Mouse (Mus musculus) liver, adult 2 months (tissue): ENCODE results near the gene Zfp82.

Experiments
- CTCF ChIP-seq: fragments of 200-500 bp; IDR thresholded peaks from 2 replicates; pipeline ENCODE4 v1.5.1; 2011; ENCODE audit warnings: low read depth, low read length, control low read depth
- POLR2A ChIP-seq: fragments of 200-500 bp; IDR thresholded peaks from 2 replicates; pipeline ENCODE4 v1.6.1; 2011; ENCODE audit warnings: low read length, control low read depth; ENCODE audit not compliant: insufficient read depth; ENCODE audit errors: extremely low read depth

- TF ChIP-seq CTCF, result no peak
- no peak for TF ChIP-seq POLR2A
Observed at GRCm38 (mm10) chr7:30090092-30090969, 17.6 kb upstream of the Zfp82 start, which contains the start of the genes Gm26920 and Zfp566.
